Mouse (Mus musculus): ENCODE data around the gene Gm28308.

Gene Gm28308

DNA sequence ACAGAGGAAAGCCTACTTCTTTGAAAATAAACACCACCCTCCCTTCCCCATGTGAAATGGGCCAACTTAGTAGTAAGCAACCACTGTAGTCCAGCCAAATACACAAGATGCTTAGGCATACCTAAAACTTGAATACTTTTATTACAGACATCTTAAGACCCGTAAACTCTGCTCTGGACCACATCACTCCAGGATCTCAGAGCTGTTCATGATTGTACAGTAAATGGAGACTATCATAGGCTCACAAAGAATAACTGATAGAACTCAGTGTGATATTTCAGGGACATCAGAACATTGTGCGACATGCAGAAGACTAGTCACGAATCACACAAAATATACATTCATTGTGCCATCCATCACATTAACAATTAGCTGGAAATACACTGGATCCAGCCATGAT is 57.7 kb downstream of the Gm28308 start:
- DNase-seq (ENCODE audit: low spot score in 2 of 2): no peak

- DNase-seq (ENCODE audit: low spot score in 2 of 2): no peak
These were observed 59.1 kb downstream of the Gm28308 start for GRCm38 (mm10) chr6:52154044-52154443.

GRCm38 (mm10) chr6:52153270-52153669 is 59.9 kb downstream of the Gm28308 start:
- no peak for DNase-seq (ENCODE audit: low spot score in 2 of 2)

GRCm38 (mm10) chr6:52152226-52153193 is 60.6 kb downstream of the Gm28308 start:
- no peak for DNase-seq (ENCODE audit: low spot score in 2 of 2)

DNA sequence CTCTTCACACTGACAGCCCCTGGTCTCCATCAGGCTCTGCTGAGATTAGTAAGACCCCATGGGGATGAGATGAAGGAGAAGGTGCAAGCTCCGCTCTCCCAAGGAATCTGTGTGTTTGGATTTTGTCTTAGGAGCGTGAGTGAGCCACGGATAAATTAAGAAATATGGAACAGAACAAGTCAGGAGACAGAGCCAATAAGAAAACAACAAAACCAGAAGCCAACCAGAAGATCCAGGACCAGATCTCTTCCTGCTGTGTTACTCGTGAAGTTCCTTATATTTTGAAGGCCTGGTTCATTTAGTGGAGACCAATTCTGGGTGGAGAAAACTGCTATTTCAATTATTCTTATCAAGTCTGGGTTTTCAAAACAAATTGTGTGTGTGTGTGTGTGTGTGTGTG is 61.6 kb downstream of the Gm28308 start:
- DNase-seq (ENCODE audit: low spot score in 2 of 2): no peak

DNA sequence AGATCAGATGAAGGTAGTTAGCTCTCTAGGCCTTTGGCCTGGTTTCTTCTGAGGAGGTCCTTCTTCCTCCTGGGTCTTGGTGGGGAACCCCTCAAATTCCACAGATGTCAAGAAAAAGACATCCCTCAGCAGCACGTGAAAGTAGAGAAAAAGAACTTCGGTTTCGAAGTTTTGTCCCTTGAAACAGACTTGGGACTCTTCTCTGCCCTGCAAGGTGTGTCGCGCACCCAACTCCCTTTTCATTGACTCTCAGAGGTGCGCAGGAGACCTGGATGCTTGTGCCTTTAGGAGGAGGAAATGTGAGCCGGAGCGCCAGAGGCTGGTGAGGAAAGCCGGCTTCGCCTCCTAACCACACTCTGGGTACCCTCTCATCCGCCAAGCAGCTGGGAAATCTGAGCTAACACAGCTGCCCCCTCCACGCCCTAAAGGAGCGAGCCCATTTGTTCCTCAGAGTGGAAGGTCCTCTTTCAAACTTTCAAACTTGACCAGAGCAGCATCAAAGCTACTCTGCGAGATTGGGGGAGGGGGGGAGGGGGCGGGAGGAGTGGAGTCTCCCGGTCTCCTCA is 62.7 kb downstream of the Gm28308 start:
- no peak for DNase-seq (ENCODE audit: low spot score in 2 of 2)

- no peak for DNase-seq (ENCODE audit: low spot score in 2 of 2)
These were observed 74.0 kb downstream of the Gm28308 start for GRCm38 (mm10) chr6:52139115-52139514.

- no peak for DNase-seq (ENCODE audit: low spot score in 2 of 2)
These were observed 74.6 kb downstream of the Gm28308 start for GRCm38 (mm10) chr6:52138576-52138975.

DNA sequence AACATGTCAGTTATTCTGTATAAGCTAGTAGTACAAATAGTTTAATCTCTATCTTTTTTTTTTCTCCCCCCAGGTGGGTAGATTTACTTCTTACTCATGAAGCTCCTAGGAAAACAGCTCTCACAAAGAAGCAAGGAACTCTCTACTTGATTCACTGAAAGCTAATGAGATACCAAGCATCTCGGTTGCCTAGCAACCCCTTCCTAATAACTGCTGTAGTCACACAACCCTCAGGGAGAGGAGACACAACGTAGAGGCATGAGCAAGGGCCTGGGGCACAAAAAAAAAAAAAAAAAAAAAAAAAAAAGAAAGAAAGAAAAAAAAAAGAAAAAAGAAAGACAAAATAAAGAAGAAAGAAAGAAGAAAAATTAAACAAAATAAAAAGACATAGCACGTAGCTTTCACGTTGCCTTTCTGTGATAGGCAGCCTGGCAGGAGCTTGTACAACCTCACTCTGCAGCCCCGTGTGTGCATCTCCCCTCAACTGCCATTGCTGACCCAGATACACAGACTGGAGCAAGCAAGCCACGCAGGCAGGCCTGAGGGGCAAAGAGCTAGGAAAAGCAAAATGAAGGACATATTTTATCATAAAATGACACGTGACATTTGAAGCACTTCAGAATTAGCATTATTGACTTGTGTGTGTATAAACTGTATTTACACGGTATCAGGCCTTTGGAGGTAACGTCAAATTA is 75.2 kb downstream of the Gm28308 start:
- DNase-seq (ENCODE audit: low spot score in 2 of 2): no peak

DNA sequence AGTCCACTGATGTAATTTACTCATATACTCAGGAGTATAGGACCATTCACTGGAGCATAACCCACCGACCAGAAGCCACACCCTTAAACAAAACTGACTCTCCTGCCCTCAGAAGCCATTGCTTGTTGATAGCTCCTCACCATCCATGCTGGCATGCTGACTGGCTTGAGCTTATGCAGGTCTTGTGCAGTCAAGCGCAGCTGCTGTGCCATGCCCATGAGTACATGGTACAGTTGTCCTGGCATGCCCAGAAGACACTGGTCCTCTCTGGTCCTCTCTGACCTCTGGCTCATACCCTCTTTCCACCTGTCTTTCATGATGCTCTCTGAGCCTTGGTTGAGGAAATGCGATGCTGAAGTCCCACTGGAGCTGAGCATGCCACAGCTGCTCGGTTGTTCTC is 89.5 kb downstream of the Gm28308 start:
- DNase-seq (ENCODE audit: low spot score in 2 of 2): no peak

DNA sequence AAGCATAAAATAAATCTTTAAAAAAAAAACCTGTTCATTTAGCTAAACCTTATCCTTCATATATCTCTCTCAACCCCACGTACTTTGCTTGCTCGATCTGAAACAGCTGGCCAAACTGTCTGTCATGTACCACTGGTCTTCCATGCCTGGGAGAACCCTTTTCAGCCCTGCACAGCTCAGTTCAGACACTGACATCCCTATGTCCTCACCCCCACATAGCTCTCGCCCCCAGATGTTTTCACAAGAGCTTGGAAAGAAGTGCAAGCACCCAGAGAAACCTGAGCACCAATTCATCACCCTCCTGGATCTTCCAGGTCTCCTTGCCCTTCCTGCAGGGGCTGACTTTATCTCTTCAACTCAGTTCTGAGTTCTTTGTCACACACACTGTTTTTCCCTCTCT is 92.0 kb downstream of the Gm28308 start:
- no peak for DNase-seq (ENCODE audit: low spot score in 2 of 2)

DNA sequence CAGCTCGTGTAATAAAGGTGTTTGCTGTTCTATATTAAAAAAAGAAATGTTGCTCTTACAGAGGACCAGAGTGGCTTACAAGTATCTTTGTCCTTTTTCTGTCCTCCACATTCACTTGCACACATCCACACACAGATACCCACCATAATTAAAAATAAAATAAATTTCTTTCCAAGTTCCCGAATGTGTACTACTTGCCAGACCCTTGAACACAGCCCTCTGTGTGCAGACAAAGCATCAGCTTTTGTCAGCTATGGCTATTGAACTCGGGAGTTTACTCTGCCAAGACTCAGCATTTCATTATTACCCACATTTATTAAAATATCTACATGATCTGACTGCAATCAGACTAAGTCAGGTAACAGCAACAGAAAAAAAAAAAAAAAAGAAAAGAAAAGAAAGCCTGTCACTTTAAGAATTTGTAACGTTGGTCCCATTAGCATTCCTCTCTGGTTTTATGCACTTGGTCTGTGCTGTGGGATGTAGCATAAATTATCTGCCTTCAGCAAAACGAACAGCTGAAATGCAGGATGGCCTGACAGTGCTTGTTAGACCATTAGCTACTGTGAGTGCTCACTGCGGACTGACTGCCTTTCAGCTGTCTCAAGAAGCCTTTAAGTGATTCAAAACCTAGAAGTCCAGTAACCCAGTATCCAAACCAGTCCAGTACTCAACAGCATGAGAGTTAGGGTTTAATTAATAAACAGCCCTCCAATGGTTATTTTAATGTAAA is 94.1 kb downstream of the Gm28308 start:
- peak in 1 of 2 experiments; percentile 6 for DNase-seq (ENCODE audit: low spot score in 2 of 2)

DNA sequence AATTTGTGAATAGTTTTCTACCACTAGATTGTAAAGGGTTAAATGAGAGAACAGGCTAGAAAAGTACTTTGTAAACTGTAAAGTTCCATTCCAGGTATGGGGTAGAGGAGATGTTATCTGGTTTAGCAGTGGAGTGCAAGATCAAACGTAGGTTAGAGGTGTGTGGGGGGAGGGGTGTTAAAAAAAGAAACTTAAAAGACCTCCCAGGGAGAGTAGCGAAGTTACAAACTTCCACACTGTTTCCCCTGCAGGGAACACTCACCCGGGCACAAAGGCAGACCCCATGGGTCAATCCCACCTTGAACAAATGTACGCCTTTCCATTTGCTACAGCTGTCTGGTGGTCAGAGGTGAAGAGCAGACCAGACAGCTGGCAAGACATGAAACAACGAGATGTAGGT is 97.2 kb downstream of the Gm28308 start:
- no peak for DNase-seq (ENCODE audit: low spot score in 2 of 2)

All from frontal cortex, postnatal 36 days (tissue).